Mouse (Mus musculus): ENCODE measurements at regions not wholly inside any gene's neighbourhood (a gene's known extent, or its start where the extent isn't known, plus 50 kb on each side); places are given as distances from the start of the nearest gene placed in this dataset.

- TF ChIP-seq CTCF (conservative IDR thresholded peaks at IDR 0.05; ENCODE audit: insufficient read depth, insufficient read length, low read depth, low read length) = no peak
- TF ChIP-seq POLR2A (IDR thresholded peaks at IDR 0.05; ENCODE audit: low read depth, low read length) = no peak
These were observed 221.5 kb upstream of the Sox11 start for GRCm38 (mm10) chr12:27563900-27564299.
